Mouse (Mus musculus) inflammation-experienced regulatory T-cells, adult 6 months (primary cell): Measurements from ENCODE around the gene S100a3. TPM values are rescaled to one million over a fixed set of nuclear protein-coding genes. Genes with fewer than 3 reads are reported as not detected.

Experiments
- ATAC-seq: one replicate; pipeline ENCODE4 v1.8.0; 2017
- polyA plus RNA-seq, 3 experiments: library from polyadenylated mRNA; unstranded; fragments of 100-300 nt; shearing (Covaris generic); gene quantifications; one replicate each; pipeline ENCODE4 v1.2.1; 2017

Gene S100a3
- polyA plus RNA-seq = 1 to 10 TPM; 1.4 to 4.9 (median 2.4) TPM

DNA sequence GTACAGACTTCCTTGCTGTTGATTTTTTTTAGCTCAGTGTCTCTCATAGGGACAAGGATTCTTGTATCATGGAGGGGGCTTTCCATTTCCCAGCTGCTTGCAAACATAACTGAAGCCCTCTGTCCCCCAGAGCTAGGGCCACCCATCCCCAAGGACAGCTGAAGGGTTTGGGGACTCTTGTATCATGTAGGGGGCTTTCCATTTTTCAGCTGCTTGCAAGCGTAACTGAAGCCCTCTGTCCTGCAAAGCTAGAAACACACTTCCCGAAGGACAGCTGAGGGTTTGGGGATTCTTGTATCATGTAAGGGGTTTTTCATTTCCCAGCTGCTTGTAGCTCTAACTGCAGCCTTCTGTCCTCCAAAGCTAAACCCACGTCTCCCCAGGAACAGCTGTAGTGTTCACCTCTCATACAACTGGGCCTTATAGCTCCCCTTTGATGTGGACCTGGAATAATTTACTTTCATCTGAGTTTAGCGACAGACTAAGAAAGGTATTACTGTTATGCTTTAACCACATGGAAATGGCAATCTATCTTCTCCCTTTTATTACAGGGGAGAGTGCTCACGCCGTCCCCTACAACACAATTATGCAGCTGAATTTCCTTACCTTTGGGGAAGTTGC, at the start of gene S100a3:
S100a3 (plus strand) TSS at position 571 of the 621 bp plus-strand sequence.
- ATAC-seq = no peak

DNA sequence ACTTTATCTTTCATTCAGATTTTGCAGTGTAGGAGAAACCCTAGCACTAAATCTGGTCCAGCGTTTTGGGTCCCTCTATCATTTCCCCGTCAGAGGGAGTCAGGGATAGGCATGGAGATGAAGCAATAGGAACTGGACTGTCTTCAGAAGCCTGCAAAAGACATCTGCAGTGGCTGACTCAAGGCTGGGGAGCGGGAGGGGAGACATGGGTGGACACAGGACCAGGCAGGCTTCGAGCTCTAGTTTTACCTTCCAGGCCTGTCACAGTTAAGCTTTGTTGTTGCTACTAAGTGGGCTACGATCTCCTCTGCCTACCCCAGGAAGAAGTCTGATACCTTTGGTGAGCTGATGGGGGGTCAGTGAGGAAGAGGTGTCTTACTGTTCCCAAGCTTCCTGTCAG, 48.1 kb upstream of the S100a3 start:
- no peak for ATAC-seq

DNA sequence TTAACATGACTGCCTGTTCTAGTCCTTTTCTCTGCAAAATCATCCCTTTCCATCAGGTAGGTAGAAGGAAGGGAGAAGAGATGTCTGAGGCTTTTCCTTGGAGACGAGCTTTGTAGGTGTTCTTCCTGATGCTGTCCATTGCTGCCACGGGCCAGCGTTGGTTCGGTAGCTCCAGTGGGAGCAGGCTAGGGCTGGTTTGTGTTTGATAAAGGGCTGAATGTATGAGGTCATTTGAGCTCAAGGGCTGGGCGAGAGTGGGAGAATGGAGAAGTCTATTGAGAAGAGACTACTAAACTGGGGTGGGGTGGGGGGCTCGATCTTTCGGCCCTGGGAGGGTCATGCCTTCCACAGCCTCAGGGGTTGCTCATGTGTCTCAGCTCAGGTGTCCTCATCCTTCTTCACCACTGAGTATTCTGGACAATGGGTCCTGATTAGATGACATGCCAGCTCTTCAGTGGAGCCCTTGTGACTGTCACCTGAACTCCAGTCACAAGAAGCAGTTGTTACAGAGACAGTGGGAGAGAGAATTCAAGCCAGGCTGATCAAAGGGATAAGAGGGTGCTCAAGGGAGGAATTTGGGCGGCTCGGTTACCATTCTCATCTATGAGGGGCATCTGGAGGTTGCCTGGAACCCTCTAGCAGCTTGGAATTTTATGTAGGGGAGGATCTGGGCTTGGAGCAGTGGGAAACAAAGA, 47.3 kb upstream of the S100a3 start:
- no peak for ATAC-seq

DNA sequence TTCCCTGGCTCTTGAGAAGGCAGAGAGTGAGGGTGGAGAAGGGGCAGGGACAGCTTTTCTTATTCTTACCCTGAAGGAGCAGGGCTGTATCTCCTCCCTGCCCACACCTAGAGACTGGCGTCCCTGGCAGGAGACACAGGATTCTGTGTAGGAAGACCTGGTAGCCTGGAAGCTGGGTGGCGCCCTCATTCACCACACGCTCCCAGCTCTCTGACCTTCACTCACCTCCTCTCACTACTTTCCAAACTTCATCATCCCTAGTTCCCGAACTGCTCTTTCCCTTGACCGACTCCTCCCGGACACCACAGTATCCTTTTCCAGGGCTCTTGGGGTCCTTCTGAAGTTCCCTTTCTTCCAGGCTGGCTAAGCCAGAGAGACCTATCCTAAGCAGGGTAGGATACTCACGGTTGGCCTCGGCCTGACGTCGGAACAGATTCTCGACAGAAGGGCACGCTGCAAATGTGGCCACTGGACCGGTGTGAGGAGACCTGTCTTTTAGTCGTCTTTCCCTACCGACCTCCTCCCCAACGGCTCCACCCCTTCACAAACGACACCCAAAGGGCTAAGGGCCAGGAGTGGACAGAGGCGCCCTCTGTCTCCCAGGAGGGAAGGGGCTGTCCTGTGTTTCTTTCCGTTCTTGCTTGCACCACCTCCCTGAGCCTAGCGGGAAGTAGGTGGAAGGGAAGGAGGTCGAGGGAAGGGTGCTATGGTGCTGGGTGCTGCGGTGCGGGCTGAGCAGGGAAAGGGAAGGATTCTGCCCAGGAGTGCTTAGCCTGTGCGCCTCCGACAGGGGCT, 46.4 kb upstream of the S100a3 start, which contains the start of the genes S100a1 and S100a13:
S100a1 (minus strand) TSS at position 597 of the 795 bp plus-strand sequence.
S100a13 (plus strand) TSS at position 640 of the 795 bp plus-strand sequence.
- peak; percentile 19 for ATAC-seq

DNA sequence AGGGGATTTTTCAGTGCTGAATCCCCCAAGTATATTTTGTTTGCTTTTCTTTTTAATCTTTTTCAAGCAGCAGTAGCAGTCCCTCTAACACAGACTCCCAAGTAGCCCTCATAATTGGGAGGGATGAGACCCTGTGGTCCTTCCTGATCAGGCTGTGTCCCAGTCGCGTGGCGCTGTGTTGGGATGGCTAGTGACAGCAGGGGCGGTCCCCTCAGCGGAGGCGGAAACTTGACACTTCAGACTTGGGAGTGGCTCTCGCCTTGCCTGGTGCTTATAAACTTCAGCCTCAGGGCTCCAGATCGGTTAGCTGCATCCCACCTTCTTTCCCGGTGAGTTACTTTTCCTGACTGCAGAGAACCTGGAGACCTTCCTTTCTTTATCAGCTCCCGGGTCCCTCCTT, 45.7 kb upstream of the S100a3 start:
- ATAC-seq = peak; percentile 89

DNA sequence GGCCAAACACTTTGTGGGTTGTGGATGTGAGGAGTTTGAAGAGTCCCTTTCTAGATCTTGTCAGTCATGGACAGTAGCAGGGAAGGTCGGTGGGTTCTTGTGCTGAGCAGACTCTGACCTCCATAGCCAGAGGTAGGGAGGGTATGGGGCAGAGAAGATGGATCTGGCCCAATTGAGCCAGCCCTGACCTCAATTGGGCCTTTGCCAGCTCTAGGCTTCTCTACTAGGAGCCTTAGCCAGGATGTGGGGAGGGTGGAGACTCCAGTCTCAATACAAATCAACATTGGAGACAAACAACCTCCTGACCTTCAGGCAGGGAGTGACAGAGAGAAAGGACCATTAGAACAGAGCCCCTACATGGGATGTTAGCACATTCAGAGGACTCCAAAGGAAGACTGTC, 45.1 kb upstream of the S100a3 start:
- peak; percentile 13 for ATAC-seq

DNA sequence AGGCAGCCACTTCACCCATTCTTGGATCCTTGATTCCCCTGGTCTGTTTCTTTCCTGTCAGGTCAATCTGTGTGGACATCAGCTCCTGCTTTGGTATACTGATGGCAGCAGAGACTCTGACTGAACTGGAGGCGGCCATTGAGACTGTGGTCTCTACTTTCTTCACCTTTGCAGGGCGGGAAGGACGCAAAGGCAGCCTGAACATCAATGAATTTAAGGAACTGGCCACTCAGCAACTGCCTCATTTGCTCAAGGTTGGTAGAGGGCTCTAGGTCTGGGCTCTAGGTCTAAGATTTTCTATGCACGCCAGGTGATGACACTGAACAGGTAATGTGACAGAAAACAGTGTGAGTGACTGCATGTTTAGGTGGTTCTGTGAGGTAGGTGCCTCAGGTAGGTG, 44.6 kb upstream of the S100a3 start:
- no peak for ATAC-seq

DNA sequence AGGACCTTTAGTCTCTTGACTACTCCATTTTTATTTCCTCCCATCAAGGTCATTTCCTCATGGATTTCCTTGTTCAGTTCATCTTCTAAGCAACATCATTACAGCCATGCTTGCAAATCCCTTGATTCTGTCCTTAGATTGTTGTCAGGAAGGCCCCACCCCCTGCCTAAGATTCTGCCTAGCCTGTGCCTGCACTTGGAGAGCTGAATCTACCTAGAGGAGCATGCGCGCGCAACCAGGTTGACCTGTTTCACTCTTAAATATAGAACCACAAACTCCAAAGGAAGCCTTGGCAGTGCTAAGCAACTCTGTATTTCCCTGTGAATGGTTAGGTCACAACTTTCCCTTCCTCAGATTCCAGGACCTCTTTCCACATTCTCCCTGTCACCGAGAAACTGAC, 42.7 kb upstream of the S100a3 start:
- no peak for ATAC-seq

DNA sequence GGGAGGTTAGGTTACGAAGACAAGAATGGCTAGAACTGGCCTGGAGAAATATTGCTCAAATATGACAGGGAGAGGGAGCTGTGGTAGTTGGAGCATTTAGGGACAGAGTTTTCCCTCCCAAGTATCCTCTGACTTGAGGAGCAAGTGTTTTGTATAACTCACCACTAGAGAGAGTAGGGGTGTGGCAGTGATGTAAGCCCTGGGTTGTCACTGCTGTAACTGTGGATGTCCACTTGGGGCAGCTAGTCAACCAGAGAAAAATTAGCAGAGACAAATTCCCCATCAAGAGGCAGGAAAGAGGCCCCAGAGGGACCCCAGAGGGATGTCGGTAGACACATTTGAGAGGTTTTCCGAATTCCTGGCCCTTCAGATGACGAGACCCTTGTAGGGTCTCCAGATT, 35.0 kb upstream of the S100a3 start:
- ATAC-seq = no peak

DNA sequence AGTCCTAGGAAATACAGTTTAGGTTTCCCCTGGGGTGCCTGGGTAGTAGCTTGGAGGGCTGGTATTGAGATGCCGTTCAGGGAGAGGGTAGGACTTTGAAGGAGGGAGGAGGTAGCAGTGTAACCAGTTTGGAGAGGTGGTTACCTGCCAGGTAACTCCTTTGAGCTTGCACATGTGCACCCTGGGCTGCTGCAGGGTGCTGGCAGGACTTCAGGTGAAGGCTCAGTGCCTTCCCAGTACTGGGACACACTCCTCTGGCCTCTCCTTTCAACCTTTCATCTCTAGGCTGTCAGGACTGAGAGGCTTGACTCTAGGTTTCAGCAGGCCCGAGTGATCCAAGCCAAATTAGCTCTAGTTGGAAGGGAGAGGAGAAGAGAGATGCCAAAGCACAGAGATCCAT, 34.3 kb upstream of the S100a3 start:
- no peak for ATAC-seq

DNA sequence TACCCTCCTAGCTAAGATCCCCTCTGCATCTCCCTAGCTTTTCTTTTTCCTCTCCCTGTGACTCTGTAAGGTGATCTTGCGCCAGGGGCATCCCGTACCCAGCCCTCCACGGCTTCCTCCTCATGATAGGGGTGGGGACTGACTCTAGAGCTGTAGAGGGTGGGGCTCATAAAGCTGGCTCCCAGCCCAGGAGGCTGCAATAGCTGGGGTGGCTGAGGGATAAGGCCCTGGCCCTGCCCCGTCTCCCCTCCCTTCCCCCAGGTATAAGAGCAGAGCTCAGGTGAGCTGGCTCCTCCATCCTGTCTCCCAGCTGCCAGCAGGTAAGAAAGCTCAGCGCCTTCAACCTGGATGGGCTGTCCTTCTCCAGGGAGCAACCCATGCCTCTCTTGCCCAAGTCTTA, 33.8 kb upstream of the S100a3 start, which contains the start of gene S100a14:
S100a14 (plus strand) TSS at position 277 of the 400 bp plus-strand sequence.
- no peak for ATAC-seq

DNA sequence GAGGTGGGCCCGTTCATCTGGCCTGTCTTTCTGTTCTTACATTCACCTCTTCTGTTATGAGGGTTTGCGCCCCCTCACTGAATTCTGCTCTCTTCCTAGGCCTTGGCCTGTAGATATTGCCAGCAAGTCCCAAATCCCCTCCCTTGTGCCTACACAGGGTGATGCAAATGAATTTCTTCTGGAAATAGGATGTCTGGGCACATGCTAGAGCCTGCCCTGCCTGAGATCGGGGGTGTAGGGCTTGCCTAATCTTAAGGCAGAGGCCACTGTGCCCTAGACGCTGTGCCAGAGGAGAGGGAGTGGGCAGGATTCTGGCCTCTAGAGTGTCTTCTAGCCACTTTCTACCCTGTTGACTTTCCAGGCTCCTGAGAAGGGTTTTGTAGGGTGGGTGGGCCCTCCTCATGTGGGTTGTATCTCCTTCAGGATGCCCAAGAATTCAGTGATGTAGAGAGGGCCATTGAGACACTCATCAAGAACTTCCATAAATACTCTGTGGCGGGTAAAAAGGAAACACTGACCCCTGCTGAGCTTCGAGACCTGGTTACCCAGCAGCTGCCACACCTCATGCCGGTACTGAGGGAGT, 33.0 kb upstream of the S100a3 start:
- ATAC-seq = no peak

DNA sequence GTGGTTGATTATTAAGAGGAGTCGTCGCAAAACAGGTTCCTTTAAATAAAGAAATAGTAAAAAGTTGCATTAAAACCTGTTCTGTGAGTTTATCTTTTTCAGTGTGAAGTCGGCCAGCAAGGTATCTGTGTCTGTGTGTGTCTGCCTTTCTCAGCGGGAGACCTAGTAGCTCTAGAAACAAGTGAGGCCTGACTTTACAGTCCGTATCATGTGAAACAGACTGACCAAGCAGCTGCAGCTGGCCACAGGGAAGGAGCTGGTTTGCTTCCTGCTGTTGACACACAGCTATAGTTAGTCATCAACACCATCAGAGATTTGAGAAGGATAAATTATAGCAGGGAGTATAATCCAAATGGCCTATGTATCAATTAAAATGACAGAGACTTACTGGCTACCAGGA, 28.7 kb upstream of the S100a3 start:
- ATAC-seq = no peak

DNA sequence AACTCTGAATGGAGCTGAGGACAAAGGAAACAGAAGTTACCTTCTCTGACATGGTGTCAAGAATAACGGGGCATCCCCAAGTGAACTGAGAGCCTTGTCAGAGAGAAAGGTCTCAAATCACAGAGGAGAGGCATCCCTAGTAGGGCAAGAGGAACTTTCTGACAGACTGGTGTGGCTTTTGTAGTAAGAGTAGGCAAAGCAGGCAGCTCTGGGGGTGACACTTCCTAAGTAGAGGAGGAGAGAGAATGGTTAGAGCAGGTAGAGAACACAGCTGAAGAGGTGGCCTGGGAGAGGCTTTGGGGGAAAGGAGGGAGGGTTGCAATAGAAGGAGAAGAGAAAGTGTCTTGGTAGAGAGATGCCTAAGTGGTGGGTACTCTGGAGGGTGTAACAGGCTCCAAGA, 24.9 kb upstream of the S100a3 start:
- no peak for ATAC-seq

DNA sequence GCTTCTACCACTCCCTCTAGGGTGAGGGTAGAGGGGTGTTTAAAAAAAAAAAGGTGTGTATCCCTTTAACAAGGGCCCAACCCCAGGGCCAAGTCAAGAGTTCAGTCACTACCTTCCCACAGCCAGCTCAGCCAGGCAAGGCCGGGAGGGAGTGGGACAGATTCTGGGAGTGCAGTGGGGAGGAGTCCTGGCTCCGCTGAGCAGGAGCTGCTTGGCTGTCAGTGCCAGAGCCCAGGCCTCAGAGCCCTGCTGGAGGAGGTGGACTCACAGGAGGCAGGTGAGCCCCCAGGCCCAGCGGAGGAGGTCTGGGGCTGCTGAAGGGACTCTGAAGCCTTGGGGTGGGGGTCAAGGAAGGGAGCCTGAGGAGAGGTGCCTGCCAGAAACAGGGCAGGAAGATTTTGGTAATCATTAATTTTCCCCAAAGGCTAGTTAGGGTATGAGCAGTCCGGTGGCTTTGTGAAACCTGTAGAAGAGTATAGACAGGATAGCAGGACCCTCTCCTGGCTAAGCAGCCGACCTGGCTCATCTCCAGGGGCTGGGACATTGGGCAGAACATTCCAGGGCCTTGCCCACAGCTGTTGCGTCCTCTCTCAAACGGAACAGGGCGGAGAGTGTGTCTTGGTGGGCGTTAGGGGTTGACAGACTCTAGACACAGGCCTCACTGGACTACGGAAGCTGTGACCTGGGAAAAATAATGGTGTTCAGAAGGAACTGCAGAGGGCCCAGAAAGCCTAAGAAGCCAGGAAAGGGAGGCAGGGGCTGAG, 23.1 kb upstream of the S100a3 start, which contains the start of gene S100a16:
S100a16 (plus strand) TSS at position 114 of the 764 bp plus-strand sequence.
- ATAC-seq = no peak

DNA sequence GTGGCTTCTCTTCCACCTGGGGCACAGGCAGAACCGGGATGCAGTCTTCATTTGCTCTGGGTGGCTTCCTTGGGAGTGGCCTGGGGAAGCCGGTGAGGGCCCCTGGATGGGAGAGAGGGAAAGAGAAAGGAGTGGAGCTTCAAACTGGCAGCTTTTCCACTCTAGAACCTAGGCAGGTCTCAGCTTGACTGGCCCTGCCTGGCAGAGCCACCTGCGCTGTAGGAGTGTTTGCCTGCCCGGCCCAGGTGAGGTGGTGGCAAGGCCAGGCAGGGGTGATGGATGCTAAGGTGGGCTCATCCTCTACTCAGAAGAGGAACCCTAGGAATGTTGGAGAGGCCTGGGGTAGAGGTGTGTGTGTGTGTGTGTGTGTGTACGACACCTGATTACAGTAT, 22.5 kb upstream of the S100a3 start:
- ATAC-seq = no peak

DNA sequence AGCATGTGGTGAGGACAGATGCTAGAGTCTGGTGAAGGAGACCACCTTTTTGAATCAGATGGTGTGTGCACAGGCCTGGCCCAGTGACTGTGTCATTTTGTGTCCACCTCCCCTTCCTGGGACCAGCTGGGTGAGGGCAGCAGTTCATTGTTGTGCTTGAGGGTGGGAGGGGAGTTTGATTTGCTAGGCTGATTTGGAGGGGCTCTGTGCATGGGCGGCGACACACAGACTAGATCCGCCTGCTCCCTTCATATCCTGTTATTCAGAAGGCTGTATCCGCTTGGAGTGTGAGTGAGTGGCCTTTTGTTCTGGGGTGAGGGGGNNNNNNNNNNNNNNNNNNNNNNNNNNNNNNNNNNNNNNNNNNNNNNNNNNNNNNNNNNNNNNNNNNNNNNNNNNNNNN, 19.5 kb upstream of the S100a3 start:
- no peak for ATAC-seq

DNA sequence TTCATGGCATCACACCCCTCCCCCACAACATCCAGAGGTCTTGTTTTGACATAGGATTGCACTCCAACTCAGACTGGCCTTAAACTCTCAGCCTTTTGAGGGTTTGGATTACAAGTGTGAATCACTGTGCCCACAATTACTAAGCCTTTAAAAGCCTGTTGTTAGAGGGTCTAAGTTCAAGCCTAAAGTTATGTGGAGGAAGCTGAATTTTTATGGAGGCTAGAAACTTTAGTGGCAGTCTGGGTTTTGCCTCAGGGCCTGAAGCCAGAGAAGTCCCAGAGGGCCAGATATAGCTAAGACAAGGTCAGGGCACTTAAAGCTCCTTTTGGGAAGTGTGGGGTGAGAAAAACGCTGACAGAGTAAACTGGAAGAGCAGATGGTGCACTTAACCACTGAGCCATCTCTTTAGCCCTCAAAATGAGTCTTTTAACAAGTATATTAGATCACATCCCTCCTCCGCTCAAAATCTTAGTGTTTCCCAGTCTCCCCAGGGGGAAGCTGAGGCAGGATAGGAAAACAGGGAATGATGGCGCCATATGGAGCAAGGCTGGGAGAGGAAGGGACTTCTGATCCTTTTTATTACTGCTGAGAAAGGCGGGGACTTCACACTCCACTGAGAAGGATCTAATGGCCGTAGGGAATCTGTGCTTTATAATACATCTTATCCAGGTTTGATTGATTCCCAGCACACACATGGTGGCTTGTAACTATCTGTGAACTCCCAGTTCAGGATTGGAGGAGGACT, 10.5 kb upstream of the S100a3 start:
- no peak for ATAC-seq

DNA sequence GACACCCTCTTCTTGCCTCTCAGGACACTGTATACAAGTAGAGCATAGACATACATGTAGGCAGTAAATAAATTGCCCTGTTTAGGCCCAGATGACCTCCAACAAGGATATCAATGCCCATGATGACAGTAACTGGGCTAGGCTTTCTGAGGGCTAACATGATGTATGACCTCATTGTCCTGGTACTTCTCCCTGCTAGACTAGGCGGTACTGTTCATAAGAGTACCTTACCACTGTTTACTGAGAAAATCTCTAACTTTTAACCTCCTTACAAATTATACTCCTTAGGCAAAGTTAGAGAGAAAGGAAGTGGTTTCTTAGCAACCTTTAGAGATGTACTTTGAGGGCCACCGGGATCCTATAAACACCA, 10.0 kb upstream of the S100a3 start:
- ATAC-seq = no peak

DNA sequence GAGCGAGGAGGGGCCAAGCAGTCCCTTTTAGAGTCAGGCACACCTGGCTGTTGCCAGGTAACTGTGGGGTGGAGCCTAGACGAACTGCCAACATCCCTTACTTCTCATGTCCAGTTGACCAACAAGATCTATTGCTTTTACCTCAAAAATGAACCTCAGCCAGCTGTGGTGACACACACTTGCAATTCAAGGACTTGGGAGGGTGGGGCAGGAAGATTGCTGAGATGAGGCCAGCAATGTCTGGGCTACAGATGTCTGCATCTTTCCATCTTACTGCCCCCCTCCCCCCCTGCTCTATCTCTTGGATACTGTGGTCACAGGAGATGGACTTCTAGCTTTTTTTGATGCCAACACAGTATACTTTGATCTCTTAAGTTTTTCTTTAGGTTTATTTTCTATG, 8.1 kb upstream of the S100a3 start:
- ATAC-seq = no peak

DNA sequence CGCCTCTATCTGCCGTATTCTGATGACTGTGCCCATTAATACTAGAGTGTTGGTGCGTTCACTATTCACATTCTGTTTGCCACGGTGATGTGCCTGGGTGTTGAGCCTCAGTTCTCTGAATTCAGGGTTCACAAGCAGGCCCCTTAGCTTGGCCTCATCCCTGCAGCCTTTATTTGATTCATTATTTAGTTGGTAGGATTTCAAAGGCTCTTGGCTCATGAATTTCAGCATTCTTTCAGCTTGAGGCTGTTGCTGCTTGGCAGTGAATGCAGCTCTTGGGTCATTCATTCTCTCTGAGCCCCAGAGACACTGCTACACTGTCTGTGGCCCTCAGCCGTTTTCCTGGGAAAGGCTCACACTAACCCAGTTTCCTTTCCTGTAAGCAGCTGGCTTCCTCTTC, 4.4 kb upstream of the S100a3 start:
- ATAC-seq = no peak

DNA sequence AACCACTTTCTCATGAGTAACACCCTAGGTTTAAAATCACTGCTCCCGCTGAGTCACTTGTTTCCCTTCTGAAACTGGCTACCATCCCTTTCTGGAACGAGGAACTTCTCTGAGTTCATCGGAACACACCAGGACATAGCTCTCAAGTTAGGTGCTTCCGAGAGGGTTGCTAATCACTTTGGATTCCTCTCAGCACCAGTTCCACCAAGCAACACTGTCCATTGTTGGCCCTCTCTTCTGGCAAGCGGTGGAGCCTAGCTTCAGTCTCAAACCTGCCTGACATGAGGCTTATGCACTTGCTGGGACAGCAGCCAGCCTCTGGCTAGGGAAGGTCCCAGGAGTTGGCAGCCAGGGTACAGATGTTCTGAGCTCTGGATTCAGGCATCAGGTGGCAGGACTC, 14.3 kb downstream of the S100a3 start:
- ATAC-seq = no peak
